Mouse (Mus musculus) intestine, postnatal 0 days (tissue): Measurements from ENCODE around the gene Wnk4. TPM values are rescaled to one million over a fixed set of nuclear protein-coding genes. Genes with fewer than 3 reads are reported as not detected.
A peak's percentile ranks its signal among the peaks of the same experiment; 100 is the strongest.
"Not testable (repeated sequence)": the region's sequence is repeated elsewhere in the genome, so short reads cannot be mapped to it uniquely, and the experiment has no call there.

ENCODE experiments used
- ATAC-seq: fragments of 200-750 bp; cut with Nextera tagmentation; 2 replicates; pipeline ENCODE4 v1.8.0; 2017; ENCODE audit warnings: mild to moderate bottlenecking, moderate TSS enrichment, moderate library complexity
- H3K27ac ChIP-seq: fragments of 300-500 bp; sonication (generic); 2 replicates; pipeline ENCODE4 v1.5.1; 2014; ENCODE audit warnings: mild to moderate bottlenecking, low read depth, low read length, moderate library complexity
- H3K27me3 ChIP-seq: fragments of 300-500 bp; sonication (generic); replicated peaks from 2 replicates; pipeline ENCODE4 v1.6.1; 2014; ENCODE audit warnings: low read length, mixed read lengths; ENCODE audit not compliant: control insufficient read depth, insufficient read depth
- H3K36me3 ChIP-seq: fragments of 300-500 bp; sonication (generic); 2 replicates; pipeline ENCODE4 v1.6.1; 2014; ENCODE audit warnings: mild to moderate bottlenecking, moderate library complexity; ENCODE audit not compliant: control insufficient read depth, insufficient read depth
- H3K4me1 ChIP-seq: fragments of 300-500 bp; sonication (generic); replicated peaks from 2 replicates; pipeline ENCODE4 v1.6.1; 2014; ENCODE audit warnings: antibody characterized with exemption, low read length, mixed read lengths; ENCODE audit not compliant: control insufficient read depth, insufficient read depth
- H3K4me2 ChIP-seq: fragments of 300-500 bp; sonication (generic); replicated peaks from 2 replicates; pipeline ENCODE4 v1.6.1; 2014; ENCODE audit warnings: low read depth, mild to moderate bottlenecking, moderate library complexity
- H3K4me3 ChIP-seq: fragments of 300-500 bp; sonication (generic); 2 replicates; pipeline ENCODE4 v1.5.1; 2014; ENCODE audit warnings: low read depth, low read length
- H3K9ac ChIP-seq: fragments of 300-500 bp; sonication (generic); 2 replicates; pipeline ENCODE4 v1.6.1; 2014; ENCODE audit warnings: mild to moderate bottlenecking, low read depth, low read length
- H3K9me3 ChIP-seq: fragments of 300-500 bp; sonication (generic); 2 replicates; pipeline ENCODE4 v1.6.1; 2016; ENCODE audit warnings: mixed run types; ENCODE audit not compliant: control insufficient read depth
- CTCF ChIP-seq: sonication (generic); IDR thresholded peaks from 2 replicates; pipeline ENCODE4 v1.5.1; 2016; ENCODE audit warnings: low read depth, mild to moderate bottlenecking, control low read depth, antibody characterized with exemption, moderate library complexity
- WGBS: fragments of 180-500 bp; shearing (Covaris S2); extraction: QIAGEN DNeasy Blood & Tissue Kit; methylation state at CpG from one replicate; pipeline ENCODE4 v1.1.7; 2014; 5-methylcytosine and 5-hydroxymethylcytosine counted together
- polyA plus RNA-seq: library from polyadenylated mRNA; unstranded; fragments of >200 nt; fragmentation: Nextera tagmentation; extraction: Ambion mirVana; gene quantifications from 2 replicates; pipeline ENCODE4 v1.2.1, GENCODE M21; 2015

Wnk4 gene
- polyA plus RNA-seq, 1 experiment from 2014 or later = 4.6 TPM

DNA sequence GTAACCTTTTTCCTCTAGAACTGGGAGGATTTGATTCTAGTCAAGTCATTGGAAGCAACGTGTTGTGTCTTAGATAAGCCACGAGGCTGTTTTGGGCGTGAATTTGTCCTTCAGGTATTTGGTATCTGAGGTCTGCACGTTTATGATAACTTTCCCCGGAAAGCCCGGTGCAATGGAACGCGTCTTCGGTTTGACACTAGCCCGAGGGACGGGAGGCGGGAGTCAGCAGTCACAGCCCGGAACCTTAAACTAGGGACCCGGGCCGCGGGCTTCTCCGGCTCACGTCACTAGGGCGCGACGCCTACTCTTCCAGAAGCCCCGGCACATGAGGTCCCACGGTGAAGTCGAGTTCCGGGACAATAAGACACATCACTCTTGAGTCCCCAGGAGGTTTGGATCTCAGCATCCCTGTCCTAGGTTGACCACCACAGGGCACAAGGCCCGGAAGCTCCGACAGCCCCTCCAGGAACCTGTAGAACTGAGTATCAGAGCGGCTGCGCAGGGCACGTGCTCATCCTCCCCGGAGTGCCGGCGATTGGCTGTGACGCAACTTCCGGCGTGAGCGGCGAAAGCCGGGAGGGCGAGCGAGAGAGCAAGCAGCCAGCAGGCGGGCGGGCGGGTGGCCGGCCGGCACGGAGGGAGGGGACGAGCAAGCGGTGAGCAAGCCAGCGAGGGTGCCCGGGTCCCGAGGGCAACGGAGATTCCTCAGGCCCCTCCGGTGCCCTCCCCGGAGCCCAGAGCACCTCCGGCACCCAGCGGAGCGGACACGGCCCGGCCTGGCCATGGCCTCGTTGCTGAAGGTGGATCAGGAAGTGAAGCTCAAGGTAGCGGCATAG is 55.5 kb downstream of the Wnk4 start, which contains the start of gene Psme3:
Gene Psme3, plus strand, starts transcription at position 549 of the 836 bp plus-strand sequence.
- Histone ChIP-seq H3K27me3 (no peaks in the 10 kb centered on the region), H3K36me3 (peaks cover 23% of the 10 kb centered on the region), H3K27ac (0 out of 2 replicates have a peak within 1 kb of the TSS, but pooled peaks have one; percentile 17), H3K9ac (peak within 1 kb of the TSS; percentile 89), H3K4me2 (peak within 1 kb of the TSS; percentile 74), H3K9me3 (no peaks in the 10 kb centered on the region), H3K4me3 (peak within 1 kb of the TSS; percentile 64), H3K4me1 (no peaks in the 10 kb centered on the region)
- peak; percentile 91 for ATAC-seq
- WGBS = under 1% methylated on average over 50 of the region's 62 CpGs
- peak; percentile 33 for TF ChIP-seq CTCF

DNA sequence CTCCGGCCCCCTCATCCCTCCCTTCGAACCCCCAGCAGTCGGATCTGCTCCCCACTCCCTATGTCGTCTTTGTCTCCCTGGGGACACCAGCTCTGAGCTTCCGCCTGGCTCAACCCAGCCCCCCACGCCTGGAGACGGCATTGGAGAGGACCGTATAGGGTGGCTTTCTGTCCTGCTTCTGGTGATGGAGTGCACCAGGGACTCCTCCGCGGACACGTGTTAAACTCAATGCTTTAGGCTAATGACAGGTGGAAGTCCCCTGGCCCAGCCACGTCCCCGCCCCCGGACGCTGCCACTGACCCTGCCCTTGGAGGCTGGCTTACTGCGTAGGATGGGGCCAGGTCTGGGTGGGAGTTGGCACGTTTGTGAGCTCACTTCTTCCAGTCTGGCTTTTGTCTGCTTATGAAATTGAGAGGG is 56.1 kb downstream of the Wnk4 start:
- peaks cover 29% of the 10 kb centered on the region for H3K36me3 ChIP-seq

DNA sequence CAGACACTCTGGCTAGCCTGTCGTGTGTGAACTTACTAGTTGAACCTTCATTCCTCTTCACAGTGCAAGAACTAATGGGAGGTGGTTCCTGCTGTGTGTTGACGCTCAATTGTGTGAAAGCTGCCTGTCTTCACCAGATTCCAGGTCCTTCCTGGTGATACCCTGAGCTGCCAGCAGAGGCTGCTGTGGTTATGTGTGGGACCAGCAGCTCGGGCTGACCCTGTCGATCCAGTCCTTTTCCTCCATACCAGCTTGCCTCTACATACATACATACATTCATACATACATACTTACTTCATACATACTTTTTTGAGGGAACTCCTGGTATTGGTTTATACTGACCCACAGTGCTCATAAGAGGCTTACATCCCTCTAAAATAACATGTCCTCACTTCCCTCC is 63.2 kb downstream of the Wnk4 start:
- Histone ChIP-seq H3K9me3 (no peaks in the 10 kb centered on the region), H3K9ac (no peak overlapping the region), H3K36me3 (peaks cover 69% of the 10 kb centered on the region), H3K4me2 (no peak overlapping the region), H3K4me1 (no peaks in the 10 kb centered on the region), H3K27ac (no peak overlapping the region), H3K27me3 (no peaks in the 10 kb centered on the region), H3K4me3 (no peak overlapping the region)
- ATAC-seq = peak; percentile 55; the same call in 1 of the 2 replicates
- 8% methylated on average over 4 of the region's 4 CpGs for WGBS
- TF ChIP-seq CTCF = peak; percentile 99

More for the DNA sequence above, 56.1 kb downstream of the Wnk4 start:
- Histone ChIP-seq H3K4me3 (peak overlapping the region; percentile 64), H3K4me1 (no peaks in the 10 kb centered on the region), H3K9me3 (no peaks in the 10 kb centered on the region), H3K27ac (no peak overlapping the region), H3K4me2 (peak overlapping the region; percentile 74), H3K9ac (peak overlapping the region; percentile 89), H3K27me3 (no peaks in the 10 kb centered on the region)
- peak; percentile 44; the same call in 1 of the 2 replicates for ATAC-seq
- no peak for TF ChIP-seq CTCF
- WGBS = 1% methylated on average over 17 of the region's 17 CpGs

DNA sequence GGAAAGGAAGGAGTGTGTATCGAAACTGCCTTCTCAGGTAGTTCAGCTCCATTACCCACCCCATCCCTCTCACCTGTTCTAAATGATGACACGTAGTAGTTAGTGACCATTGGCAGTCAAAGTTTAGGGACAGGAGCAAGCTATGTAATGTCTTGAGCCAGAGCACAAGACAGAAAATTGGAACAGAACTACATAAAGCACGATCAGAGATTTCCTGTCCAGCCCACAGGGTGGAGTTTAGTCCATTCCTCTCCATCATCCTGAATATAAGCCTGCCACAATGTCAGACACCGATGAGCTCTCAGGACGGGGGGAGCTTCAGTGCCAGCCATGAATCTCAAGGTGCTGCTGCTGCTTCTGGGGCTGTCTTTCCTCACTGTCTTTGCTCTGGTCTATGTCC is 64.4 kb downstream of the Wnk4 start, which contains the start of gene Aoc2:
Gene Aoc2, plus strand, starts transcription at position 301 of the 400 bp plus-strand sequence.
- Histone ChIP-seq H3K27me3 (no peaks in the 10 kb centered on the region), H3K4me3 (no peak within 1 kb of the TSS), H3K27ac (no peak within 1 kb of the TSS; the same call in 1 of the 2 replicates), H3K9me3 (no peaks in the 10 kb centered on the region), H3K9ac (no peak within 1 kb of the TSS), H3K4me2 (no peak within 1 kb of the TSS), H3K36me3 (peaks cover 57% of the 10 kb centered on the region), H3K4me1 (no peaks in the 10 kb centered on the region)
- WGBS = 81% methylated on average over 5 of the region's 5 CpGs
- TF ChIP-seq CTCF = no peak
- no peak for ATAC-seq

DNA sequence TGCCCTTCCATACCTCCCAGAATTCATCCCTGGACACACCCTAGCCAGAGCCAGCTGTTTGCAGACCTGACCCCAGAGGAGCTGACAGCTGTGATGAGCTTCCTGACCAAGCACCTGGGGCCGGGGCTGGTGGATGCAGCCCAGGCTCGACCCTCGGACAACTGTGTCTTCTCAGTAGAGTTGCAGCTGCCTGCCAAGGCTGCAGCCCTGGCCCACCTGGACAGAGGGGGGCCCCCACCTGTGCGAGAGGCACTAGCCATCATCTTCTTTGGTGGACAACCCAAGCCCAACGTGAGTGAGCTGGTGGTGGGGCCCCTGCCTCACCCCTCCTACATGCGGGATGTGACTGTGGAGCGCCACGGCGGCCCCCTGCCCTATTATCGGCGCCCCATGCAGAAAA is 64.8 kb downstream of the Wnk4 start:
- H3K4me3 ChIP-seq, ATAC-seq, H3K4me1 ChIP-seq, H3K9me3 ChIP-seq, H3K27me3 ChIP-seq, H3K9ac ChIP-seq, H3K27ac ChIP-seq, H3K4me2 ChIP-seq: not testable (repeated sequence)
- 88% methylated on average over 11 of the region's 11 CpGs for WGBS
- H3K36me3 ChIP-seq = peaks cover 53% of the 10 kb centered on the region

DNA sequence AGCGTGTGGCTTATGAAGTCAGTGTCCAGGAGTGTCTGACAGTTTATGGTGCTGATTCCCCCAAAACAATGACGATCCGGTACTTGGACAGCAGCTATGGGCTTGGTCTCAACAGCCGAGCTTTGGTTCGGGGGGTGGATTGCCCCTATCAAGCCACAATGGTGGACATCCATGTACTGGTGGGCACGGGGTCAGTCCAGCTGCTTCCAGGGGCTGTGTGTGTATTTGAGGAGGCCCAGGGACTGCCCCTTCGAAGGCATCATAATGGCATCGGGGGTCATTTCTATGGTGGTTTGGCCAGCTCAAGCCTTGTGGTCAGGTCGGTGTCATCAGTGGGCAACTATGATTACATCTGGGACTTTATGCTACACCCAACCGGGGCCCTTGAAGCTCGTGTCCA is 65.8 kb downstream of the Wnk4 start:
- 87% methylated on average over 11 of the region's 11 CpGs for WGBS
- H3K9ac ChIP-seq = no peak overlapping the region
- no peak for TF ChIP-seq CTCF
- no peaks in the 10 kb centered on the region for H3K9me3 ChIP-seq
- H3K4me1 ChIP-seq = no peaks in the 10 kb centered on the region
- H3K27ac ChIP-seq = no peak overlapping the region
- H3K4me3 ChIP-seq = no peak overlapping the region
- H3K4me2 ChIP-seq = no peak overlapping the region
- no peaks in the 10 kb centered on the region for H3K27me3 ChIP-seq
- ATAC-seq = no peak
- H3K36me3 ChIP-seq = peaks cover 44% of the 10 kb centered on the region

Other genes starting within 250 kb of the Wnk4 start
- 25.6 and 25.8 TPM in 2 replicates for gene Naglu, start 190.6 kb upstream of the Wnk4 start, polyA plus RNA-seq
- gene Hsd17b1, start 182.2 kb upstream of the Wnk4 start, polyA plus RNA-seq = 0.08 TPM in 1 of 2 replicates, not detected in the other
- gene Coasy, start 178.0 kb upstream of the Wnk4 start, polyA plus RNA-seq = 28.0 TPM in 2 replicates
- 93.3 and 96.4 TPM in 2 replicates for gene Mlx, start 173.3 kb upstream of the Wnk4 start, polyA plus RNA-seq
- 9.1 and 10.5 TPM in 2 replicates for gene Psmc3ip, start 165.1 kb upstream of the Wnk4 start, polyA plus RNA-seq
- gene Retreg3, start 140.7 kb upstream of the Wnk4 start, polyA plus RNA-seq = 10.3 and 12.3 TPM in 2 replicates
- gene Tubg1, start 140.6 kb upstream of the Wnk4 start, polyA plus RNA-seq = 20.0 and 20.6 TPM in 2 replicates
- 2.5 and 2.8 TPM in 2 replicates for gene Tubg2, start 104.7 kb upstream of the Wnk4 start, polyA plus RNA-seq
- 5.2 and 6.0 TPM in 2 replicates for gene Cntnap1, start 90.0 kb upstream of the Wnk4 start, polyA plus RNA-seq
- 7.7 and 7.8 TPM in 2 replicates for gene Plekhh3, start 89.2 kb upstream of the Wnk4 start, polyA plus RNA-seq
- gene Ccr10, start 85.1 kb upstream of the Wnk4 start, polyA plus RNA-seq = 0.13 and 0.22 TPM in 2 replicates
- 9.8 and 10.8 TPM in 2 replicates for gene Ezh1, start 34.1 kb upstream of the Wnk4 start, polyA plus RNA-seq
- gene Ramp2, start 14.5 kb upstream of the Wnk4 start, polyA plus RNA-seq = 67.7 and 74.7 TPM in 2 replicates
- 148 and 157 TPM in 2 replicates for gene Vps25, start 6.9 kb upstream of the Wnk4 start, polyA plus RNA-seq
- 0.26 and 0.47 TPM in 2 replicates for gene Cntd1, start 18.4 kb downstream of the Wnk4 start, polyA plus RNA-seq
- gene Coa3, start 18.5 kb downstream of the Wnk4 start, polyA plus RNA-seq = 255 and 276 TPM in 2 replicates
- gene Becn1, start 41.7 kb downstream of the Wnk4 start, polyA plus RNA-seq = 117 and 124 TPM in 2 replicates
- 59.5 and 60.2 TPM in 2 replicates for gene Psme3, start 55.6 kb downstream of the Wnk4 start, polyA plus RNA-seq
- 0.34 and 0.41 TPM in 2 replicates for gene Aoc2, start 64.5 kb downstream of the Wnk4 start, polyA plus RNA-seq
- 3.7 and 4.4 TPM in 2 replicates for gene Aoc3, start 70.0 kb downstream of the Wnk4 start, polyA plus RNA-seq
- gene G6pc, start 107.0 kb downstream of the Wnk4 start, polyA plus RNA-seq = 54.3 and 63.3 TPM in 2 replicates
- 27.0 and 28.9 TPM in 2 replicates for gene Aarsd1, start 157.0 kb downstream of the Wnk4 start, polyA plus RNA-seq
- 2.2 and 2.9 TPM in 2 replicates for gene Gm27029, start 164.2 kb downstream of the Wnk4 start, polyA plus RNA-seq
- gene Rundc1, start 164.5 kb downstream of the Wnk4 start, polyA plus RNA-seq = 12.0 and 13.1 TPM in 2 replicates
- 7.0 and 7.8 TPM in 2 replicates for gene Ptges3l, start 164.8 kb downstream of the Wnk4 start, polyA plus RNA-seq
- 240 and 241 TPM in 2 replicates for gene Rpl27, start 181.7 kb downstream of the Wnk4 start, polyA plus RNA-seq
- gene Ifi35, start 187.8 kb downstream of the Wnk4 start, polyA plus RNA-seq = 100 and 102 TPM in 2 replicates
- gene Rnd2, start 204.4 kb downstream of the Wnk4 start, polyA plus RNA-seq = 27.8 and 31.9 TPM in 2 replicates
- 94.5 and 95.6 TPM in 2 replicates for gene Vat1, start 205.7 kb downstream of the Wnk4 start, polyA plus RNA-seq